8 mouse cellular contexts compared by ENCODE assay signal in genomic region chr7:25237249-25238014, GRCm38 (mm10). TPM values are rescaled to one million over a fixed set of nuclear protein-coding genes. Genes with fewer than 3 reads are reported as not detected.
A peak's percentile ranks its signal among the peaks of the same experiment; 100 is the strongest.
DNase-seq lines count a peak whose midpoint lies in the region; ATAC-seq and TF ChIP-seq lines count a peak whose summit lies in the region.

Gsk3a (minus strand) TSS chr7:25237851.

- H3K27ac ChIP-seq in brown adipose tissue, adult 24 weeks (replicated peaks; ENCODE audit: low read depth, low read length) = peak within 1 kb of the TSS; percentile 96
- H3K27ac ChIP-seq in forebrain, embryonic 12.5 days = peak within 1 kb of the TSS; percentile 78
- peak within 1 kb of the TSS; percentile 95 for H3K27ac ChIP-seq in heart, postnatal 0 days (ENCODE audit: low read depth)
- peak within 1 kb of the TSS; percentile 76 for H3K27ac ChIP-seq in liver, postnatal 0 days (ENCODE audit: low read depth)

- TF ChIP-seq CTCF in heart, postnatal 0 days (IDR thresholded peaks at IDR 0.05; ENCODE audit: low read depth) = no peak
- TF ChIP-seq CTCF in liver, postnatal 0 days (IDR thresholded peaks at IDR 0.05; ENCODE audit: low read depth) = 0 out of 2 replicates have a peak, but pooled peaks have one; percentile 1

- DNase-seq in CD8-positive naive resting alpha-beta T cell, adult 2 months (ENCODE audit: low read depth in 2 of 2, low spot score in 2 of 2) = peak; percentile 92 to 95
- DNase-seq in heart, postnatal 0 days (ENCODE audit: low spot score) = peak; percentile 98
- DNase-seq in large intestine, adult 2 months (ENCODE audit: low read depth, low spot score) = no peak
- peak; percentile 98 for DNase-seq in liver, postnatal 0 days
- peak; percentile 98 for DNase-seq in thymus, postnatal 0 days (ENCODE audit: low spot score)

- TF ChIP-seq EP300 in heart, postnatal 0 days (IDR thresholded peaks at IDR 0.05; ENCODE audit: low read depth) = no peak
- TF ChIP-seq EP300 in liver, postnatal 0 days (IDR thresholded peaks at IDR 0.05; ENCODE audit: low read depth) = no peak

- no peaks in the 10 kb centered on the region for H3K27me3 ChIP-seq in forebrain, embryonic 12.5 days
- no peaks in the 10 kb centered on the region for H3K27me3 ChIP-seq in heart, postnatal 0 days (ENCODE audit: control insufficient read depth, insufficient read depth, low read length)
- no peaks in the 10 kb centered on the region for H3K27me3 ChIP-seq in liver, postnatal 0 days (ENCODE audit: insufficient read depth, low read length)

- WGBS in forebrain, embryonic 12.5 days = under 1% methylated on average over 52 of the region's 76 CpGs
- under 1% methylated on average over 52 of the region's 76 CpGs for WGBS in heart, postnatal 0 days
- under 1% methylated on average over 74 of the region's 76 CpGs for WGBS in large intestine, adult 2 months
- under 1% methylated on average over 57 of the region's 76 CpGs for WGBS in liver, postnatal 0 days (ENCODE audit: insufficient replicate concordance)

- H3K9me3 ChIP-seq in forebrain, embryonic 12.5 days = no peaks in the 10 kb centered on the region
- H3K9me3 ChIP-seq in heart, postnatal 0 days (replicated peaks; ENCODE audit: control insufficient read depth, low read length) = no peaks in the 10 kb centered on the region
- H3K9me3 ChIP-seq in liver, postnatal 0 days (ENCODE audit: low read length) = no peaks in the 10 kb centered on the region

- peaks cover 4% of the 10 kb centered on the region; the same call in 1 of the 2 replicates for H3K4me1 ChIP-seq in brown adipose tissue, adult 24 weeks (ENCODE audit: control insufficient read depth, insufficient read depth, insufficient read length, low read length)
- H3K4me1 ChIP-seq in forebrain, embryonic 12.5 days = peaks cover 36% of the 10 kb centered on the region
- H3K4me1 ChIP-seq in heart, postnatal 0 days (ENCODE audit: control insufficient read depth, insufficient read depth) = peaks cover 16% of the 10 kb centered on the region
- H3K4me1 ChIP-seq in liver, postnatal 0 days (ENCODE audit: insufficient read depth) = peaks cover 10% of the 10 kb centered on the region

- peak within 1 kb of the TSS; percentile 72 for H3K4me2 ChIP-seq in forebrain, embryonic 12.5 days
- peak within 1 kb of the TSS; percentile 69 for H3K4me2 ChIP-seq in heart, postnatal 0 days (ENCODE audit: low read depth, low read length)
- H3K4me2 ChIP-seq in liver, postnatal 0 days (ENCODE audit: low read depth, low read length) = peak within 1 kb of the TSS; percentile 79

- peaks cover 27% of the 10 kb centered on the region for H3K36me3 ChIP-seq in forebrain, embryonic 12.5 days (replicated peaks)
- peaks cover 18% of the 10 kb centered on the region for H3K36me3 ChIP-seq in heart, postnatal 0 days (replicated peaks; ENCODE audit: control insufficient read depth, insufficient read depth, low read length)
- H3K36me3 ChIP-seq in liver, postnatal 0 days (replicated peaks; ENCODE audit: insufficient read depth, low read length) = peaks cover 19% of the 10 kb centered on the region

- peak within 1 kb of the TSS; percentile 81 for H3K4me3 ChIP-seq in brown adipose tissue, adult 24 weeks (ENCODE audit: insufficient read depth, low read depth, low read length)
- peak within 1 kb of the TSS; percentile 97 for H3K4me3 ChIP-seq in forebrain, embryonic 12.5 days (replicated peaks)
- H3K4me3 ChIP-seq in heart, postnatal 0 days (ENCODE audit: low read depth, low read length) = peak within 1 kb of the TSS; percentile 90
- H3K4me3 ChIP-seq in liver, postnatal 0 days (ENCODE audit: low read depth, low read length) = peak within 1 kb of the TSS; percentile 94

- ATAC-seq in forebrain, embryonic 12.5 days (ENCODE audit: low FRiP score) = peak; percentile 90
- ATAC-seq in heart, postnatal 0 days (ENCODE audit: insufficient read depth, low read depth) = peak; percentile 83
- ATAC-seq in liver, postnatal 0 days = peak; percentile 83
- peak; percentile 71 for ATAC-seq in neutrophil, adult 5-6 weeks (ENCODE audit: extremely low read depth, insufficient number of reproducible peaks, low FRiP score, poor library complexity, severe bottlenecking)

- H3K9ac ChIP-seq in forebrain, embryonic 12.5 days = peak within 1 kb of the TSS; percentile 99
- peak within 1 kb of the TSS; percentile 97 for H3K9ac ChIP-seq in heart, postnatal 0 days (replicated peaks; ENCODE audit: low read depth, low read length)
- H3K9ac ChIP-seq in liver, postnatal 0 days (replicated peaks) = peak within 1 kb of the TSS; percentile 98

RNA-seq across cellular contexts. Expression of gene Gsk3a, which starts in this region (rescaled TPM):
- 85.4 and 96.9 TPM in 2 replicates for polyA plus RNA-seq in brown adipose tissue, adult 24 weeks (2012; ENCODE audit: insufficient read depth, insufficient read length, missing spikeins)
- polyA plus RNA-seq in forebrain, embryonic 12.5 days (2016; fragmentation: Nextera tagmentation; extraction: Ambion mirVana) = 15.9 and 17.5 TPM in 2 replicates
- 62.1 and 64.7 TPM in 2 replicates for total RNA-seq in heart, postnatal 0 days (2014; rRNA removed; ENCODE audit: low replicate concordance)
- polyA plus RNA-seq in heart, postnatal 0 days (2015; fragmentation: Nextera tagmentation; extraction: Ambion mirVana) = 5.3 and 5.9 TPM in 2 replicates
- polyA plus RNA-seq in large intestine, adult 2 months (2012; rRNA removed) = 95.8 and 123 TPM in 2 replicates
- polyA plus RNA-seq in liver, postnatal 0 days (2015; fragmentation: Nextera tagmentation; extraction: Ambion mirVana) = 4.3 and 5.1 TPM in 2 replicates
- total RNA-seq in neutrophil, adult 5-6 weeks (2017) = 75.4 and 85.4 TPM in 2 replicates
- 16.7 and 17.5 TPM in 2 replicates for polyA plus RNA-seq in thymus, postnatal 0 days (2015; fragmentation: Nextera tagmentation; extraction: Ambion mirVana)
